Mouse (Mus musculus) bone marrow macrophage, adult 2 months (primary cell): ENCODE data around the gene Ifna5.
"Not testable (repeated sequence)": the region's sequence is repeated elsewhere in the genome, so short reads cannot be mapped to it uniquely, and the experiment has no call there.

Experiments
- CTCF ChIP-seq: IDR thresholded peaks from 2 replicates; pipeline ENCODE4 v1.5.1; 2012; ENCODE audit warnings: low read depth, mild to moderate bottlenecking, low read length, moderate library complexity
- POLR2A ChIP-seq: IDR thresholded peaks from 2 replicates; pipeline ENCODE4 v1.6.1; 2012; ENCODE audit warnings: mild to moderate bottlenecking, low read depth, low read length, borderline replicate concordance

DNA sequence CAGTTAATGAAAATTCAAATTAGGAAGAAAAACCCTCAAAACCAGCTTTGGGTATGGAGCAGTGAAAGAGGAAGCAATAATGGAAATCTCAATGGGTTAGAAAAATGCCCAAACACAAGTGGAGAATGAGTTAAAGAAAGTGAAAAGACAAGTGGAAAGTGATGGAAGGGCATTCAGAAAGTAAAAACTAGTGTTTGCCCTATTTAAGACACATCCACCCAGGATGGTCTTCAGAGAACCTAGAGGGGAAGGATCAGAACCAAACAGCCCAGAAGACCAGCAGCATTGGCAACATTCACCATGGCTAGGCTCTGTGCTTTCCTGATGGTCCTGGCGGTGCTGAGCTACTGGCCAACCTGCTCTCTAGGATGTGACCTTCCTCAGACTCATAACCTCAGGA, at the start of gene Ifna5:
- not testable (repeated sequence) for TF ChIP-seq CTCF, POLR2A
